ENCODE assay signal across 19 mouse cellular contexts in the genomic region with DNA sequence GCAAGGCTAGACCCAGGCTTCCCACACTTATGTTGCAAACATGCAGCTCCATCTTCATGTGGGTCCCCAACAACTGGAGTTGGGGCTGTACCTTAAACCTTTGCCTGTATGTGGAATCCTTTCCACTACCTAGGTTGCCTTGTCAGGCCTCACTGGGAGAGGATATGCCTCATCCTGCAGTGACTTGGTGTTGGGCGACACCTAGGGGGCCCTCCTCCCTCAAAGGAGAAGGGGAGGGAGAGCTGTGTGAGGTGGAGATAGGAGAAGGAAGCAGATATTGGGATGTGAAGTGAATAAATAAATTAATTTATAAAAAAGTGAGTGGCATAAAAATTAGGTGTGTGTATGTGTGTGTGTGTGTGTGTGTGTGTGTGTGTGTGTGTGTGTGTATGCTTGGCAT.
DNase-seq lines count a peak whose midpoint lies in the region; ATAC-seq and TF ChIP-seq lines count a peak whose summit lies in the region.
"Had no signal": no experiment of that assay in that cellular context is flagged by ENCODE, and none has a peak within 500 bp of the region (broad histone marks: within the 10 kb centered on the region; RNA-seq: fewer than 3 reads in every experiment).

No protein-coding gene starts in this region.

- DNase-seq in CH12.LX (ENCODE audit: extremely low read depth): no peak
- DNase-seq in cerebellum, adult 11-12 months: no peak
- no peak for DNase-seq in natural killer cell, adult 2 months (ENCODE audit: low spot score in 2 of 2)
- DNase-seq: adrenal gland, adult 2 months; adrenal gland, adult 8-10 months; adrenal gland, postnatal 10 days; adrenal gland, postnatal 14 days; adrenal gland, postnatal 25 days; adrenal gland, postnatal 36 days; B cell, adult 2 months; cerebellum, adult 11 months; cerebellum, adult 18-20 months; cerebellum, adult 2 months; cerebellum, adult 8-10 months had no signal

- TF ChIP-seq EP300 in CH12.LX (IDR thresholded peaks at IDR 0.05; ENCODE audit: low read length): no peak

- no peak overlapping the region for H3K9ac ChIP-seq in CH12.LX (ENCODE audit: insufficient read depth, low read depth)

- H3K4me3 ChIP-seq in CH12.LX (replicated peaks in 1 of 3; ENCODE audit: low read depth in 2 of 3, low read length in 2 of 3, poor library complexity in 1 of 3): no peak overlapping the region

- peak in 1 of 2 experiments; percentile 56; a peak in 2 of 4 replicates for TF ChIP-seq CTCF in CH12.LX (conservative IDR thresholded peaks at IDR 0.05 in 1 of 2, IDR thresholded peaks at IDR 0.05 in 1 of 2; ENCODE audit: low read depth in 2 of 2, low read length in 2 of 2)

- no peaks in the 10 kb centered on the region for H3K9me3 ChIP-seq in CH12.LX (replicated peaks; ENCODE audit: low read length)
- H3K9me3 ChIP-seq: G1E had no signal

- dilution Hi-C loops in CH12.LX (cut with MboI; ENCODE audit: extremely low pct_ligation_motif_present, extremely low pct_unique_long_range_greater_than_20kb, low sequenced_read_pairs): no loop called here

- no peaks in the 10 kb centered on the region for H3K79me2 ChIP-seq in CH12.LX (replicated peaks; ENCODE audit: control insufficient read depth, extremely low read depth, insufficient read depth, poor library complexity, severe bottlenecking)

- no peaks in the 10 kb centered on the region for H3K4me1 ChIP-seq in CH12.LX (ENCODE audit: control insufficient read depth in 1 of 2, insufficient read depth in 2 of 2)

- no peak overlapping the region for H3K27ac ChIP-seq in CH12.LX (ENCODE audit: insufficient read depth, low read depth)

- TF ChIP-seq RAD21 in CH12.LX (IDR thresholded peaks at IDR 0.05; ENCODE audit: low read depth, low read length): peak; percentile 54

- no peak for TF ChIP-seq POLR2A in CH12.LX (IDR thresholded peaks at IDR 0.05; ENCODE audit: low read depth, low read length)

- no peaks in the 10 kb centered on the region for H3K36me3 ChIP-seq in CH12.LX (replicated peaks in 1 of 2; ENCODE audit: control insufficient read depth in 1 of 2, insufficient read depth in 1 of 2, low read length in 1 of 2)
- H3K36me3 ChIP-seq: G1E had no signal

- no peak overlapping the region for H3K4me2 ChIP-seq in CH12.LX (ENCODE audit: insufficient read depth, low read depth, poor library complexity, severe bottlenecking)

- in situ Hi-C loops in CH12.LX (cut with MboI; ENCODE audit: low pct_ligation_motif_present, low pct_unique_long_range_greater_than_20kb, low sequenced_read_pairs): no loop called here

- H3K27me3 ChIP-seq in CH12.LX (replicated peaks): no peaks in the 10 kb centered on the region
- H3K27me3 ChIP-seq: Patski had no signal

- ATAC-seq in megakaryocyte, adult 5-6 weeks (ENCODE audit: poor library complexity, severe bottlenecking): 0 out of 2 replicates have a peak, but pooled peaks have one; percentile 7
- ATAC-seq: activated CD4-positive, CD25-positive, alpha-beta regulatory T cell, adult 4 months; CD4-positive, CD25-positive, alpha-beta regulatory T cell, adult 4 months; Patski had no signal

TF ChIP-seq in CH12.LX, 34 proteins besides CTCF, POLR2A, EP300 and RAD21:
- TF ChIP-seq SMC3 (IDR thresholded peaks at IDR 0.05; ENCODE audit: low read depth, low read length) (peak; percentile 32), MEF2A (IDR thresholded peaks at IDR 0.05; ENCODE audit: borderline replicate concordance, low read depth, low read length) (no peak), MXI1 (IDR thresholded peaks at IDR 0.05; ENCODE audit: low read depth, low read length) (no peak), BHLHE40 (IDR thresholded peaks at IDR 0.05; ENCODE audit: low read depth, low read length) (no peak)
